Mouse (Mus musculus) heart, postnatal 10 days (tissue): ENCODE data around the gene Tmem45a2. TPM values are rescaled to one million over a fixed set of nuclear protein-coding genes. Genes with fewer than 3 reads are reported as not detected.

ENCODE experiments used
- total RNA-seq, 2 experiments: library from RNA; stranded (reverse); gene quantifications; 2 replicates each; pipeline ENCODE4 v1.2.3; 2021

Gene Tmem45a2
- total RNA-seq, 2 experiments from 2014 or later = not detected

Other genes with a start within 250 kb of the Tmem45a2 start
- gene Tmem45a, start 185.2 kb downstream of the Tmem45a2 start, total RNA-seq = 1 to 10 TPM; 7.9 to 8.7 TPM
- gene Lnp1, start 143.3 kb downstream of the Tmem45a2 start, total RNA-seq = not detected
- 10 to 100 TPM; 56.7 to 58.4 TPM for gene Tomm70a, start 50.3 kb upstream of the Tmem45a2 start, total RNA-seq
- 10 to 100 TPM; 33.4 to 34.8 TPM for gene Nit2, start 96.0 kb upstream of the Tmem45a2 start, total RNA-seq
- gene Tbc1d23, start 160.1 kb upstream of the Tmem45a2 start, total RNA-seq = 10 to 100 TPM; 31.6 to 35.2 TPM
- gene Tmem30c, start 221.5 kb upstream of the Tmem45a2 start, total RNA-seq = not detected